Mouse (Mus musculus): Measurements from ENCODE around the gene Ptprg. TPM values are rescaled to one million over a fixed set of nuclear protein-coding genes. Genes with fewer than 3 reads are reported as not detected.

Gene Ptprg
- polyA plus RNA-seq, 1 experiment from 2014 or later: 38.7 TPM

- Histone ChIP-seq H3K4me2 (replicated peaks; ENCODE audit: low read depth, low read length) (no peak overlapping the region), H3K36me3 (ENCODE audit: insufficient read depth, low read length) (no peaks in the 10 kb centered on the region), H3K27ac (ENCODE audit: low read length) (no peak overlapping the region), H3K9ac (replicated peaks; ENCODE audit: low read length) (no peak overlapping the region), H3K9me3 (ENCODE audit: low read length) (no peaks in the 10 kb centered on the region), H3K4me1 (ENCODE audit: insufficient read depth, low read length) (peaks cover 12% of the 10 kb centered on the region; the same call in 1 of the 2 replicates), H3K27me3 (ENCODE audit: insufficient read depth, low read length) (no peaks in the 10 kb centered on the region), H3K4me3 (ENCODE audit: low read length) (no peak overlapping the region)
- 73% methylated on average over 6 of the region's 6 CpGs for WGBS
- no peak for ATAC-seq (ENCODE audit: low FRiP score, low TSS enrichment)
Measured at GRCm38 (mm10) chr14:11688142-11688541, 134.8 kb downstream of the Ptprg start.

- no peak overlapping the region for H3K27ac ChIP-seq (ENCODE audit: low read length)
- H3K4me1 ChIP-seq (ENCODE audit: insufficient read depth, low read length): 0 out of 2 replicates have a peak, but pooled peaks cover 4% of the 10 kb centered on the region
- no peaks in the 10 kb centered on the region for H3K27me3 ChIP-seq (ENCODE audit: insufficient read depth, low read length)
- 93% methylated on average over 1 of the region's 1 CpGs for WGBS
- H3K4me2 ChIP-seq (replicated peaks; ENCODE audit: low read depth, low read length): no peak overlapping the region
- H3K4me3 ChIP-seq (ENCODE audit: low read length): no peak overlapping the region
- no peaks in the 10 kb centered on the region for H3K36me3 ChIP-seq (ENCODE audit: insufficient read depth, low read length)
- H3K9ac ChIP-seq (replicated peaks; ENCODE audit: low read length): no peak overlapping the region
- H3K9me3 ChIP-seq (ENCODE audit: low read length): no peaks in the 10 kb centered on the region
- ATAC-seq (ENCODE audit: low FRiP score, low TSS enrichment): no peak
Measured at GRCm38 (mm10) chr14:11690066-11690465, 136.7 kb downstream of the Ptprg start.

DNA sequence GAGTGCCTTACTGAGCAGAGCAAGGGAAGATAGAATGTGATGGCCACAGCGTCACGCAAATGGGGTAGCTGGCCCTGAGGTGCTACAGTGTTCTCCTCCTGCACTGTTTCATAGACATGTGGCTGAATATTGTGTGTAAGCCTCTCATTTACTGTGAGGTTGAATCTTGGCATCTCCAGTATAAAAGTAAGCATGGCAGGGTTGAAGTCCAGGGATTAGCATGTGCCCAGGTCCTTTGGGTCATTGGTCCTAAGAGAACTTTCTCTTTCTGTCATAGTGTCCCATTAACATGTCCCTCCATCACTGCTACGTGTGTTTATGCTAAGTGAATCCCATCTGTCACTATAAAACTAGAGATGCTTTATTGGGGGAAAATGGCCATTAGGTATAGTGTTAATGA lies 138.2 kb downstream of the Ptprg start:
- Histone ChIP-seq H3K36me3 (ENCODE audit: insufficient read depth, low read length) (no peaks in the 10 kb centered on the region), H3K4me2 (replicated peaks; ENCODE audit: low read depth, low read length) (no peak overlapping the region), H3K9ac (replicated peaks; ENCODE audit: low read length) (no peak overlapping the region), H3K27me3 (ENCODE audit: insufficient read depth, low read length) (no peaks in the 10 kb centered on the region), H3K27ac (ENCODE audit: low read length) (no peak overlapping the region), H3K9me3 (ENCODE audit: low read length) (no peaks in the 10 kb centered on the region), H3K4me1 (ENCODE audit: insufficient read depth, low read length) (0 out of 2 replicates have a peak, but pooled peaks cover 4% of the 10 kb centered on the region), H3K4me3 (ENCODE audit: low read length) (no peak overlapping the region)
- no peak for ATAC-seq (ENCODE audit: low FRiP score, low TSS enrichment)
- WGBS: 80% methylated on average over 3 of the region's 3 CpGs

- no peaks in the 10 kb centered on the region for H3K9me3 ChIP-seq (ENCODE audit: low read length)
- no peak overlapping the region for H3K4me2 ChIP-seq (replicated peaks; ENCODE audit: low read depth, low read length)
- no peaks in the 10 kb centered on the region for H3K36me3 ChIP-seq (ENCODE audit: insufficient read depth, low read length)
- H3K27ac ChIP-seq (ENCODE audit: low read length): no peak overlapping the region
- H3K27me3 ChIP-seq (ENCODE audit: insufficient read depth, low read length): no peaks in the 10 kb centered on the region
- no peak overlapping the region for H3K9ac ChIP-seq (replicated peaks; ENCODE audit: low read length)
- WGBS: 74% methylated on average over 4 of the region's 4 CpGs
- no peak overlapping the region for H3K4me3 ChIP-seq (ENCODE audit: low read length)
- 0 out of 2 replicates have a peak, but pooled peaks cover 4% of the 10 kb centered on the region for H3K4me1 ChIP-seq (ENCODE audit: insufficient read depth, low read length)
- ATAC-seq (ENCODE audit: low FRiP score, low TSS enrichment): no peak
Measured at GRCm38 (mm10) chr14:11698880-11699279, 145.5 kb downstream of the Ptprg start.

DNA sequence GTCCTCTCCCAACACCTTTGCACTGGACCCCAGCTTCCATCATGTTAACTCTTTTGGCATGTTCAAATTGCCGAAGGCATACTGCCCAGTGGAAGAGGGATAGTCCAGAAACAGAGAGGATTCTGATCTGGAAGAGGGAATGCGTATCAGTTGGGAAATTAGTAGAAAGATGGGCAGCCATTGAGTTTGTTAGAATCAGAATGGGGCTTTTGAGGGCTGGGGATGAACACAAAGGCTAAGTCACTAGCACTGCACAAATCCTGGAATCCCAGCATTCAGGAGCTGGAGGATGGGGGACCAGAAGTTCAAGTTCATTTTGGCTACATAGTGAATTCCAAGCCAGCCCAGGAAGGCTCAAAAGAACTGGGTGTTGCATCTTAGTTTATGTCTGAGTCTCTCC lies 146.3 kb downstream of the Ptprg start:
- WGBS: 95% methylated on average over 2 of the region's 2 CpGs
- Histone ChIP-seq H3K36me3 (ENCODE audit: insufficient read depth, low read length) (no peaks in the 10 kb centered on the region), H3K4me1 (ENCODE audit: insufficient read depth, low read length) (0 out of 2 replicates have a peak, but pooled peaks cover 4% of the 10 kb centered on the region), H3K27me3 (ENCODE audit: insufficient read depth, low read length) (no peaks in the 10 kb centered on the region), H3K9ac (replicated peaks; ENCODE audit: low read length) (no peak overlapping the region), H3K4me2 (replicated peaks; ENCODE audit: low read depth, low read length) (no peak overlapping the region), H3K27ac (ENCODE audit: low read length) (no peak overlapping the region), H3K4me3 (ENCODE audit: low read length) (no peak overlapping the region), H3K9me3 (ENCODE audit: low read length) (no peaks in the 10 kb centered on the region)
- no peak for ATAC-seq (ENCODE audit: low FRiP score, low TSS enrichment)

- WGBS: 81% methylated on average over 9 of the region's 9 CpGs
- H3K9ac ChIP-seq (replicated peaks; ENCODE audit: low read length): no peak overlapping the region
- no peak overlapping the region for H3K4me2 ChIP-seq (replicated peaks; ENCODE audit: low read depth, low read length)
- no peak overlapping the region for H3K4me3 ChIP-seq (ENCODE audit: low read length)
- H3K36me3 ChIP-seq (ENCODE audit: insufficient read depth, low read length): no peaks in the 10 kb centered on the region
- no peak overlapping the region for H3K27ac ChIP-seq (ENCODE audit: low read length)
- H3K27me3 ChIP-seq (ENCODE audit: insufficient read depth, low read length): no peaks in the 10 kb centered on the region
- ATAC-seq (ENCODE audit: low FRiP score, low TSS enrichment): no peak
- 0 out of 2 replicates have a peak, but pooled peaks cover 4% of the 10 kb centered on the region for H3K4me1 ChIP-seq (ENCODE audit: insufficient read depth, low read length)
- no peaks in the 10 kb centered on the region for H3K9me3 ChIP-seq (ENCODE audit: low read length)
Measured at GRCm38 (mm10) chr14:11701516-11702249, 148.4 kb downstream of the Ptprg start.

GRCm38 (mm10) chr14:11702770-11703477 lies 149.6 kb downstream of the Ptprg start:
- Histone ChIP-seq H3K4me2 (replicated peaks; ENCODE audit: low read depth, low read length) (no peak overlapping the region), H3K9me3 (ENCODE audit: low read length) (no peaks in the 10 kb centered on the region), H3K36me3 (ENCODE audit: insufficient read depth, low read length) (no peaks in the 10 kb centered on the region), H3K4me3 (ENCODE audit: low read length) (no peak overlapping the region), H3K27me3 (ENCODE audit: insufficient read depth, low read length) (no peaks in the 10 kb centered on the region), H3K27ac (ENCODE audit: low read length) (no peak overlapping the region), H3K4me1 (ENCODE audit: insufficient read depth, low read length) (0 out of 2 replicates have a peak, but pooled peaks cover 4% of the 10 kb centered on the region), H3K9ac (replicated peaks; ENCODE audit: low read length) (no peak overlapping the region)
- ATAC-seq (ENCODE audit: low FRiP score, low TSS enrichment): 0 out of 2 replicates have a peak, but pooled peaks have one; percentile 42
- WGBS: 61% methylated on average over 11 of the region's 11 CpGs

DNA sequence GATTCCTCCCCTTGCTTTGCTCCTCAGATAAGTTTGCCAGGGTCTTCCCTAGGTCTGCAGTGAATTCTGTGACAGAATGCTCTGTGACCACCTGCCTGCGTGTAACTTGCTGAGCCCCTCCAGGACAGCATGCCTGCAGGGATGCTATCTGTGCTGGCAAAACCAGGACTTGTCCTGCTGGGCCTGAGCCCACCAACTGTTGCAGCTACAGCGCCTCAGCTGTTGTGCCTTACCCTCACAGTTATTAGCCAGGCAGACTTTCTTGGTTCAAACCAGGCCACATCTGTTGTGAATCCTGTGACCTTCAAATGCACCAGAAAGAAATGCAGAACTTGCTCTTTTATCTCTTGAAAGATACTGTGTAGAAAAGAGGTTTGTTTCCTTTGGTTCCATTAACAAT lies 151.5 kb downstream of the Ptprg start:
- Histone ChIP-seq H3K9me3 (ENCODE audit: low read length) (no peaks in the 10 kb centered on the region), H3K4me1 (ENCODE audit: insufficient read depth, low read length) (0 out of 2 replicates have a peak, but pooled peaks cover 4% of the 10 kb centered on the region), H3K27me3 (ENCODE audit: insufficient read depth, low read length) (no peaks in the 10 kb centered on the region), H3K4me2 (replicated peaks; ENCODE audit: low read depth, low read length) (no peak overlapping the region), H3K27ac (ENCODE audit: low read length) (no peak overlapping the region), H3K9ac (replicated peaks; ENCODE audit: low read length) (no peak overlapping the region), H3K4me3 (ENCODE audit: low read length) (no peak overlapping the region), H3K36me3 (ENCODE audit: insufficient read depth, low read length) (no peaks in the 10 kb centered on the region)
- WGBS: 69% methylated on average over 2 of the region's 2 CpGs
- no peak for ATAC-seq (ENCODE audit: low FRiP score, low TSS enrichment)

DNA sequence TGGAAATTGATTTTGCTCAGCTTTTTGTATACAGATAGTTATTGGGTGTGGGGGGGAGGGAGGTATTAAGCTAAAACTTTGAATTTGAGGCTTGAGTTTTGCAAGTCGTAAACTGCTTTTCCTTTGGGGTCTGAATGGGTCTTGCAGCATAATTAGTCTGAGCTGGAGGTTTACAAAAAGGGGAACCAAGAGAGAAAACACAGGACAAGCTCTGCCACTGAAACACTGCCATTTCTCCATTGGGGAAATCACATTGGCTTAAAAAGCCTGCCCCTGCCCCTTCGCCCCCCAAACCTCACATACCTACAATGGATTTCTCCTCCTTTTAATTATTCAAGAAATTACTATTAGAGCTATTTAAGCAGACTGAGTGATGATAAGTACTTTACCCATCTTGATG lies 156.0 kb downstream of the Ptprg start:
- Histone ChIP-seq H3K4me3 (ENCODE audit: low read length) (no peak overlapping the region), H3K9ac (replicated peaks; ENCODE audit: low read length) (no peak overlapping the region), H3K4me1 (ENCODE audit: insufficient read depth, low read length) (0 out of 2 replicates have a peak, but pooled peaks cover 3% of the 10 kb centered on the region), H3K4me2 (replicated peaks; ENCODE audit: low read depth, low read length) (no peak overlapping the region), H3K27ac (ENCODE audit: low read length) (no peak overlapping the region), H3K27me3 (ENCODE audit: insufficient read depth, low read length) (no peaks in the 10 kb centered on the region), H3K36me3 (ENCODE audit: insufficient read depth, low read length) (no peaks in the 10 kb centered on the region), H3K9me3 (ENCODE audit: low read length) (no peaks in the 10 kb centered on the region; the same call in 1 of the 2 replicates)
- no peak for ATAC-seq (ENCODE audit: low FRiP score, low TSS enrichment)
- WGBS: 85% methylated on average over 2 of the region's 2 CpGs

GRCm38 (mm10) chr14:11709798-11710197 lies 156.5 kb downstream of the Ptprg start:
- Histone ChIP-seq H3K36me3 (ENCODE audit: insufficient read depth, low read length) (no peaks in the 10 kb centered on the region), H3K4me2 (replicated peaks; ENCODE audit: low read depth, low read length) (no peak overlapping the region), H3K27me3 (ENCODE audit: insufficient read depth, low read length) (no peaks in the 10 kb centered on the region), H3K4me3 (ENCODE audit: low read length) (no peak overlapping the region), H3K27ac (ENCODE audit: low read length) (no peak overlapping the region), H3K4me1 (ENCODE audit: insufficient read depth, low read length) (0 out of 2 replicates have a peak, but pooled peaks cover 3% of the 10 kb centered on the region), H3K9ac (replicated peaks; ENCODE audit: low read length) (no peak overlapping the region), H3K9me3 (ENCODE audit: low read length) (no peaks in the 10 kb centered on the region; the same call in 1 of the 2 replicates)
- ATAC-seq (ENCODE audit: low FRiP score, low TSS enrichment): no peak
- WGBS: 72% methylated on average over 8 of the region's 8 CpGs
